Mouse (Mus musculus): ENCODE measurements around the gene Rap1a. TPM values are rescaled to one million over a fixed set of nuclear protein-coding genes. Genes with fewer than 3 reads are reported as not detected.
"Not testable (repeated sequence)": the region's sequence is repeated elsewhere in the genome, so short reads cannot be mapped to it uniquely, and the experiment has no call there.

Gene Rap1a
- total and polyA plus RNA-seq, 3 experiments, result 12.8 to 113 (median 101) TPM

DNA sequence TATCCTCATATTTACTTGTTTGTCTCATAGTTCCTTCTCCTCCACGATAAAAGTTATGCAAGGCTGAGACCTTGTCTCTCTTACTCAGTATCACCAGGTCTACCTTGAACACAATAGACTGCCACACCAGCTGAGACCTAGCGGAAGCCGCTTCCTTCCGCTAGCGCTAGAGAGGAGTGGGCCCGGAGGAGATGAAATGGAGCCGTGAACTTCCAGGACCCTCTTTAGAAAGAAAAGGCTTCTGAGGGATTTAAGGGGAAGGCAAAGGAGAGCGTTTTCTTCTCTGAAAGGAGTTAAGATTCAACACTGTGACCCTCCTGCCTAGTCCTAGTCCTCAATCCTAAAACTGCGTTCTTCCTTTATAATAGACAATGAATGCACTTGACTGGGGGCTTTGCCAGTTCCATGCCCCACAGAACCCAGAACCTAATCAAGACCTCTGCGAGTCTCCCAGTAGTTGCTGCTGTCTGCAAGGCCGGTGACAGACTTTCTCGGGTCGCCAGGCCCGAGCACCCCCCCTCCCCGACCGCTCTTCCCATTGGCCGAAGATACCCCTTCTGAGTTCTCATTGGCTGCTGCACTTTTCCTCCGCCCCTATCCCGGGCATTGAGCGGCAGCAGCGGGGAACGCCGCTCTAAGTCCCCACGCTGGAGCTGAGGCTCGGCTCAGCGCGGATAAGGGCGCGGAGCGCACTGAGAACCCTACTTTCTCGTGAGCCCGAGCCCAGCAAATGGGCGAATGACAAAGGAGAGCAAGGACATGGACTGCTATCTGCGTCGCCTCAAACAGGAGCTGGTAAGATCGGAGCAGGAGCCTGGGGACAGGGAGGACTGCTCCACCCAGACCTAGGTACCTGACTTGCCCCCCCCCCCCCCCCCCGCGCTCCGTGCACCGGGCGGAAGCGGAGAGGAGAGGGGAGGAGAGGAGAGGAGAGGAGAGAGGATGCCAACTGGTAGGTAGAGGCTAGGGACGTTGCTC, 96.8 kb downstream of the Rap1a start, which contains the start of gene Inka2:
TSS of gene Inka2 (plus strand) at position 569 of the 978 bp plus-strand sequence.
- WGBS, result 6% methylated on average over 42 of the region's 43 CpGs

GRCm38 (mm10) chr3:105703571-105703970, 97.6 kb downstream of the Rap1a start:
- Histone ChIP-seq H3K27ac (peak overlapping the region; percentile 96), H3K4me3 (no peak overlapping the region; the same call in 1 of the 2 replicates)

More for the DNA sequence above, 96.8 kb downstream of the Rap1a start, which contains the start of gene Inka2:
- H3K4me3 ChIP-seq, result peak within 1 kb of the TSS; percentile 68
- intact Hi-C loops (cut with DNase I), result no loop called here
- peak; percentile 90 to 92 for DNase-seq
- H3K27me3 ChIP-seq (ENCODE audit: control insufficient read depth, insufficient read depth, low read length), result no peaks in the 10 kb centered on the region
- H3K4me1 ChIP-seq (ENCODE audit: control insufficient read depth, insufficient read depth, low read length), result peaks cover 20% of the 10 kb centered on the region
- H3K79me2 ChIP-seq (replicated peaks; ENCODE audit: control insufficient read depth, insufficient read depth, low read length), result peaks cover 3% of the 10 kb centered on the region; the same call in 1 of the 2 replicates
- H3K27ac ChIP-seq, result peak within 1 kb of the TSS; percentile 96
- H3K9ac ChIP-seq (ENCODE audit: low read depth, low read length), result peak within 1 kb of the TSS; percentile 81
- no peak for TF ChIP-seq CTCF (IDR thresholded peaks at IDR 0.05)
- TF ChIP-seq POLR2A (IDR thresholded peaks at IDR 0.05; ENCODE audit: insufficient read depth, low read depth, low read length), result peak; percentile 95
- TF ChIP-seq EP300 (IDR thresholded peaks at IDR 0.05; ENCODE audit: insufficient read depth, low read depth, low read length), result peak; percentile 66; the same call in 1 of the 2 replicates
- H3K36me3 ChIP-seq (ENCODE audit: control insufficient read depth, insufficient read depth, low read length), result peaks cover 16% of the 10 kb centered on the region

DNA sequence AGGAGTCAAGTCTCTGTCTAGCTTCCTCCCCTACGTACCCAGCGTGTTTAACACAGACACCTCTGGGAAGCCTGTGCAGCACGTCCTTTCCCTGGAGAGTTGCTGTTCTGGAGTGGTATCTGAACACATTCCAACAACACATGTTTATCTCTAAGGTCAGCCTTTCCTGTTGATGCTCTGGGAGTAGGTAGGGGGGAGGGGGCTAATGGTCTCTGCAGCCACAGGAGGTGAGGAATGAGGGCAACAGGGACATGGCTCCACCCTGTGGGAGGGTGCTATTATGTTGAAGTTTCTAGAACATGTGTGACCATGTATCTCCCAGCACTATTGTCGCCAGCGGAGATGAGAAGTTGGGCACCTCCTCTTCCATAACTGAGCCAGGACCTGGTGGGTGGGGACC, 99.7 kb downstream of the Rap1a start:
- H3K27me3 ChIP-seq (ENCODE audit: control insufficient read depth, insufficient read depth, low read length), result no peaks in the 10 kb centered on the region

More at GRCm38 (mm10) chr3:105703571-105703970, 97.6 kb downstream of the Rap1a start:
- intact Hi-C loops (cut with DNase I), result no loop called here
- Histone ChIP-seq H3K27me3 (ENCODE audit: control insufficient read depth, insufficient read depth, low read length) (no peaks in the 10 kb centered on the region), H3K79me2 (replicated peaks; ENCODE audit: control insufficient read depth, insufficient read depth, low read length) (0 out of 2 replicates have a peak, but pooled peaks cover 3% of the 10 kb centered on the region), H3K4me1 (ENCODE audit: control insufficient read depth, insufficient read depth, low read length) (peaks cover 19% of the 10 kb centered on the region), H3K36me3 (ENCODE audit: control insufficient read depth, insufficient read depth, low read length) (peaks cover 11% of the 10 kb centered on the region), H3K9ac (ENCODE audit: low read depth, low read length) (peak overlapping the region; percentile 16; the same call in 1 of the 2 replicates)
- no peak for TF ChIP-seq CTCF (IDR thresholded peaks at IDR 0.05)
- TF ChIP-seq POLR2A (IDR thresholded peaks at IDR 0.05; ENCODE audit: insufficient read depth, low read depth, low read length), result no peak
- TF ChIP-seq EP300 (IDR thresholded peaks at IDR 0.05; ENCODE audit: insufficient read depth, low read depth, low read length), result no peak
- peak in 1 of 2 experiments; percentile 32 for DNase-seq
- 58% methylated on average over 6 of the region's 6 CpGs for WGBS

DNA sequence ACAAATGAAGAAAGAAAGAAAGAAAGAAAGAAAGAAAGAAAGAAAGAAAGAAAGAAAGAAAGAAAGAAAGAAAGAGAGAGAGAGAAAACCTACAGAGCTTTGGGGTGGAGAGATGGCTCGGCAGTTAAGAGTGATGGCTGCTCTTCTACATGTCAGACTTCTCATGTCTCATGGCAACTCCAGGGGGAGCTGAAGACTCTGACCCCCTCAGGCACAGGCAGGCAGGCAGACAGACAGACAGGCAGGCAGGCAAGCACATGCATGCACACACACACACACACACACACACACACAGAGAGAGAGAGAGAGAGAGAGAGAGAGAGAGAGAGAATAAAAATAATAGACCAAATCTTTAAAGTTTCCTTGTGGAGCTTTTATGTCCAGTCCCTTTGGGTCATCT, 100.3 kb downstream of the Rap1a start:
- H3K79me2 ChIP-seq (replicated peaks; ENCODE audit: control insufficient read depth, insufficient read depth, low read length); H3K27me3 ChIP-seq (ENCODE audit: control insufficient read depth, insufficient read depth, low read length); H3K36me3 ChIP-seq (ENCODE audit: control insufficient read depth, insufficient read depth, low read length); intact Hi-C loops (cut with DNase I): not testable (repeated sequence)
- peaks cover 22% of the 10 kb centered on the region for H3K4me1 ChIP-seq (ENCODE audit: control insufficient read depth, insufficient read depth, low read length)
- peak overlapping the region; percentile 19; the same call in 1 of the 2 replicates for H3K4me3 ChIP-seq
- 32% methylated on average over 1 of the region's 1 CpGs for WGBS
- H3K27ac ChIP-seq, result peak overlapping the region; percentile 96
- H3K9ac ChIP-seq (ENCODE audit: low read depth, low read length), result peak overlapping the region; percentile 53
- DNase-seq, result peak in 1 of 2 experiments; percentile 23

More for the DNA sequence above, 99.7 kb downstream of the Rap1a start:
- H3K4me3 ChIP-seq, result peak overlapping the region; percentile 19; the same call in 1 of the 2 replicates
- H3K36me3 ChIP-seq (ENCODE audit: control insufficient read depth, insufficient read depth, low read length), result peaks cover 1% of the 10 kb centered on the region; the same call in 1 of the 2 replicates
- peak overlapping the region; percentile 48; the same call in 1 of the 2 replicates for H3K9ac ChIP-seq (ENCODE audit: low read depth, low read length)
- peak; percentile 68 to 82 for DNase-seq
- no peaks in the 10 kb centered on the region for H3K79me2 ChIP-seq (replicated peaks; ENCODE audit: control insufficient read depth, insufficient read depth, low read length)
- peaks cover 24% of the 10 kb centered on the region for H3K4me1 ChIP-seq (ENCODE audit: control insufficient read depth, insufficient read depth, low read length)
- WGBS, result 21% methylated on average over 5 of the region's 5 CpGs
- H3K27ac ChIP-seq, result peak overlapping the region; percentile 96
- intact Hi-C loops (cut with DNase I), result no loop called here
- TF ChIP-seq POLR2A (IDR thresholded peaks at IDR 0.05; ENCODE audit: insufficient read depth, low read depth, low read length) (peak; percentile 73), CTCF (IDR thresholded peaks at IDR 0.05) (no peak), EP300 (IDR thresholded peaks at IDR 0.05; ENCODE audit: insufficient read depth, low read depth, low read length) (peak; percentile 98)

DNA sequence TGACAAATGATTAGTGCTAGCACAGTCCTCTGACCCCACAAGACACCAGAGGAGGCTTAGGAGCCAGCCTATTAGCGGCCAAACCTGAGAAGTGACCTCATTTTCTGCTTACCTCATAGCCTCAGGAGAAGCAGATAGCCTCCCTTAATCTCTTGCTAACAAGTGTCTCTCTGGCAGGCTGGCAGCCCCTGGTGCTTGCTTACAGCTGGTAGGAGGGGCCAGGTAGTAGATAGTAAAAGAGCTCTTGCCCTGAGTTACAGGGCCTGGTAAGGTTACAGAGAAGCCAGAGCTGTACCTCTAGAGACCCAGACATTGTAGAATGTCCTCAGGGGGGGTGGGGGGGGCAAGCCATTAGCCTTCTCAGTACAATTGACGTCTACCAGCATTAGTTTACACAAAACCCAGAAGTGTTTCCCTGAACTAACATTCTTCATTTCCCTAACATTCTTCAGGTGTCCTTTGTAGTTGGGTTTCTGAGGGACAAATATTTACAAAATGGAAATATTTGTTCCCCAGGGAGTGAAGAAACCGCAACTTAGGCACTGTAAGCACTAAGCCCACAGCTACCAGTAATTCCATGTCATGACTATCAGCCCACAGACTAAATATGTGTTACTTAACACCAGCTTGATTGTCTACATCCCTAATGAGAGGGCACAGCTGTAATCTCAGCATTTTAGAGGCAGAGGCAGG, 101.7 kb downstream of the Rap1a start:
- TF ChIP-seq EP300 (IDR thresholded peaks at IDR 0.05; ENCODE audit: insufficient read depth, low read depth, low read length), result no peak
- TF ChIP-seq CTCF (IDR thresholded peaks at IDR 0.05), result no peak
- Histone ChIP-seq H3K27me3 (ENCODE audit: control insufficient read depth, insufficient read depth, low read length) (no peaks in the 10 kb centered on the region), H3K79me2 (replicated peaks; ENCODE audit: control insufficient read depth, insufficient read depth, low read length) (no peaks in the 10 kb centered on the region), H3K4me1 (ENCODE audit: control insufficient read depth, insufficient read depth, low read length) (peaks cover 25% of the 10 kb centered on the region), H3K27ac (peak overlapping the region; percentile 96), H3K9ac (ENCODE audit: low read depth, low read length) (no peak overlapping the region), H3K4me3 (no peak overlapping the region), H3K36me3 (ENCODE audit: control insufficient read depth, insufficient read depth, low read length) (no peaks in the 10 kb centered on the region; the same call in 1 of the 2 replicates)
- peak; percentile 34 to 66 for DNase-seq
- intact Hi-C loops (cut with DNase I), result no loop called here
- WGBS, result 57% methylated on average over 3 of the region's 3 CpGs

All from heart, adult 2 months (tissue).